ENCODE assay signal across 9 mouse cellular contexts in the genomic region with DNA sequence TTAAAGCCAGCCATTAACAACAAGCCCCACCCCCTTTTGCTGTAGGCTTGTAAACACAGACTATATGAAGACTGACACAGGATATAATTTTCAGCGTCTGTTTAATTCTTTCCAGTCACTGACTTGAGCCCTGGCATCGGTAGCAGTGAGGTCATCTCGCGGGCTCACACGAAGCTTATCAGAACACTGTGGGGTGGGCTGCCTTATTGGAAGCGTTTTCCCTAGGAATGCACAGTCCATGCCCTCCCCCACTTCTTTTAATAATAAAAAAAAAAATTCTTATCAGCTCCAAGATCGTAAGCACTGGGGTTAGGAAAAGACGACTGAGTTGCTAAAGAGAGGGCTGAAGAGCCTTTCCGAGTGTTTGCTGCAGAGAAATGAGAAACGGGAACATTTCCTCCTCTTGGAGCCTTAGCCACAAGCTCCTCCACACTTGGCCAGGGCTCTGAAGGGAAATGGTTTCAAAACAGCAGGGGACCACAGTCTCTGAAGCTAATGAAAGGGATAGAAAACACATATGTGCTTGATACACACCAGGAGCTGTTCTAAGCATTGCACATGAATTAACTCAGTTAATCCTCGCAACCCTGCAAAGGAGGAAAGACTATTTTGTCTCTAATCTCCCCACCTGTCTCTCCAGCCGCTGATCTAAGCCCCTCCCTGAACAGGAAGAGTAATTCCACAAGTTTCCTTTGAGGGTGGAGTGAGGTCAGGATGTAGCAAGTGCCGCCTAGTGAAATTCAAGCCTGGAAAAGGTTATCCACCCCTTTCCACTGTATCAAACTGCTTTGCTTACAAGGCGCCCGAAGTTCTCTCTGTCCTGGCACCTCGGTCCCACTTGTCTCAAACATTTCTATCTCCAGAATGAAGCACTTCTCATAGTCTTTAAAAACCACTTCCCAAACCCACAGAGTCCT. TPM values are rescaled to one million over a fixed set of nuclear protein-coding genes. Genes with fewer than 3 reads are reported as not detected.
DNase-seq lines count a peak whose midpoint lies in the region; ATAC-seq lines count a peak whose summit lies in the region.
"Had no signal": no experiment of that assay in that cellular context is flagged by ENCODE, and none has a peak within 500 bp of the region (broad histone marks: within the 10 kb centered on the region; RNA-seq: fewer than 3 reads in every experiment).

No protein-coding gene starts in this region.

- H3K9me3 ChIP-seq in limb, embryonic 15.5 days: no peaks in the 10 kb centered on the region
- no peaks in the 10 kb centered on the region for H3K9me3 ChIP-seq in stomach, embryonic 15.5 days

- intact Hi-C loops in left cerebral cortex, postnatal 4 days (cut with DNase I): no loop called here

- H3K9ac ChIP-seq in limb, embryonic 15.5 days: no peak overlapping the region
- H3K9ac ChIP-seq in stomach, embryonic 15.5 days: no peak overlapping the region

- H3K4me3 ChIP-seq in limb, embryonic 15.5 days: peak overlapping the region; percentile 2; the same call in 1 of the 2 replicates
- H3K4me3 ChIP-seq in stomach, embryonic 15.5 days (replicated peaks): no peak overlapping the region

- H3K4me1 ChIP-seq in limb, embryonic 15.5 days: peaks cover 38% of the 10 kb centered on the region
- H3K4me1 ChIP-seq in stomach, embryonic 15.5 days: peaks cover 5% of the 10 kb centered on the region; the same call in 1 of the 2 replicates

- peak overlapping the region; percentile 75 for H3K27ac ChIP-seq in limb, embryonic 15.5 days
- H3K27ac ChIP-seq in stomach, embryonic 15.5 days: peak overlapping the region; percentile 31; the same call in 1 of the 2 replicates

- peak overlapping the region; percentile 32 for H3K4me2 ChIP-seq in limb, embryonic 15.5 days
- peak overlapping the region; percentile 28 for H3K4me2 ChIP-seq in stomach, embryonic 15.5 days

- no peaks in the 10 kb centered on the region for H3K27me3 ChIP-seq in limb, embryonic 15.5 days
- H3K27me3 ChIP-seq in stomach, embryonic 15.5 days (replicated peaks): no peaks in the 10 kb centered on the region

- DNase-seq in left cerebral cortex, postnatal 4 days: peak; percentile 20
- no peak for DNase-seq in left cerebral cortex, adult 9 months (ENCODE audit: low spot score in 2 of 2)
- peak; percentile 37 to 42 for DNase-seq in heart, adult 18-20 months
- no peak for DNase-seq in kidney, postnatal 10 days
- DNase-seq in gastrocnemius, postnatal 25 days: no peak
- DNase-seq in layer of hippocampus, adult 9-11 months: no peak

- no peaks in the 10 kb centered on the region for H3K36me3 ChIP-seq in limb, embryonic 15.5 days
- H3K36me3 ChIP-seq in stomach, embryonic 15.5 days: no peaks in the 10 kb centered on the region

- 0 out of 2 replicates have a peak, but pooled peaks have one; percentile 36 for ATAC-seq in limb, embryonic 15.5 days (ENCODE audit: insufficient number of reproducible peaks, low FRiP score, low TSS enrichment, low read depth)
- no peak for ATAC-seq in stomach, embryonic 15.5 days (ENCODE audit: insufficient read depth, low FRiP score, low read depth)
- ATAC-seq: Patski had no signal

- WGBS in limb, embryonic 15.5 days: 12% methylated on average over 16 of the region's 16 CpGs
- 15% methylated on average over 16 of the region's 16 CpGs for WGBS in stomach, embryonic 15.5 days

RNA-seq across cellular contexts. Expression of a gene that starts 33.4 kb away (rescaled TPM):
- total RNA-seq in left cerebral cortex, postnatal 4 days (2021): 10 to 100 TPM in 1 of 2 experiments, 1 to 10 TPM in 1; 6.6 to 10.2 TPM
- 1 to 10 TPM in 1 of 2 experiments, under 1 TPM in 1; 0.57 to 1.2 TPM for total RNA-seq in heart, adult 18-20 months (2021)
- polyA plus RNA-seq in limb, embryonic 15.5 days (2015; fragmentation: Nextera tagmentation; extraction: Ambion mirVana): 25.3 and 25.4 TPM in 2 replicates
- polyA plus RNA-seq in stomach, embryonic 15.5 days (2015; fragmentation: Nextera tagmentation; extraction: Ambion mirVana): 3.9 and 5.2 TPM in 2 replicates
- total RNA-seq in gastrocnemius, postnatal 25 days (2021): 1 to 10 TPM; 2.3 to 3.3 TPM
- polyA plus RNA-seq: Patski had no signal

Comparison
In these comparisons a context has a peak if more than half of its experiments do, and no peak if none do; other contexts are left out.
1. DNase-seq: peak in left cerebral cortex, postnatal 4 days (single experiment) and heart, adult 18-20 months (2 of 2); none in left cerebral cortex, adult 9 months (0 of 2), kidney, postnatal 10 days (single experiment), gastrocnemius, postnatal 25 days (single experiment) and layer of hippocampus, adult 9-11 months (single experiment).